Mouse (Mus musculus): Measurements from ENCODE around the gene Zc3hav1l.

DNA sequence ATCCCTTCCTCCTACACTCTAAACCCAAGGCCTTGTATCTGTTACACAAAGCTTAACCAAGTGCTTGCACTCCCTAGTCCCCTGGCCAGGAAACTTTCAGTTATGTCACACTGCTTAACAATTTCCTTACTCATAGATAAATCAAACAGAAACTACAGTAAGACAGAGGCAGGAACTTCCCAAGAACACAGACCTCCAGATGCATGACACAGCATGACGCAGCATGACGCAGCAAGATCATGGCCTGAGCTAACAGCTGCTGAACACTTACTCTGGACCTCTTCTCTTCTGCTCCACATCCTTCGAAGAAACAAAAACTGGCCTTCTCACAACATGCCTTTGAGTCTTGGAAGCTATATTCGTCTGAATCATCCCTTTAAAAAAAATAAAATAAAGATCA, 17.0 kb upstream of the Zc3hav1l start:
- TF ChIP-seq CTCF (IDR thresholded peaks at IDR 0.05; ENCODE audit: insufficient read depth, low read depth, low read length), result no peak
- TF ChIP-seq POLR2A (IDR thresholded peaks at IDR 0.05; ENCODE audit: insufficient read depth, low read depth, low read length), result no peak

All from olfactory bulb, adult 2 months (tissue).